Mouse (Mus musculus) embryonic facial prominence, embryonic 10.5 days (tissue): Measurements from ENCODE around the gene Bpifb5. TPM values are rescaled to one million over a fixed set of nuclear protein-coding genes. Genes with fewer than 3 reads are reported as not detected.
"Not testable (repeated sequence)": the region's sequence is repeated elsewhere in the genome, so short reads cannot be mapped to it uniquely, and the experiment has no call there.

Source experiments
- DNase-seq: peaks from one replicate; pipeline ENCODE4 v3.0.0-alpha.2; 2017; ENCODE audit warnings: low spot score
- H3K27ac ChIP-seq: fragments of 300-500 bp; sonication (generic); replicated peaks from 2 replicates; pipeline ENCODE4 v1.5.1; 2016; ENCODE audit warnings: mild to moderate bottlenecking
- H3K27me3 ChIP-seq: fragments of 300-500 bp; sonication (generic); replicated peaks from 2 replicates; pipeline ENCODE4 v1.6.1; 2016; ENCODE audit warnings: low read depth, mild to moderate bottlenecking; ENCODE audit not compliant: poor library complexity, severe bottlenecking
- H3K36me3 ChIP-seq: fragments of 300-500 bp; sonication (generic); replicated peaks from 2 replicates; pipeline ENCODE4 v1.6.1; 2016; ENCODE audit warnings: mild to moderate bottlenecking, moderate library complexity
- H3K4me1 ChIP-seq: fragments of 300-500 bp; sonication (generic); 2 replicates; pipeline ENCODE4 v1.6.1; 2016
- H3K4me3 ChIP-seq: fragments of 300-500 bp; sonication (generic); 2 replicates; pipeline ENCODE4 v1.5.1; 2016; ENCODE audit warnings: mild to moderate bottlenecking, moderate library complexity
- H3K9me3 ChIP-seq: fragments of 300-500 bp; sonication (generic); 2 replicates; pipeline ENCODE4 v1.6.1; 2016; ENCODE audit warnings: mild to moderate bottlenecking
- WGBS: fragments of 180-500 bp; shearing (Covaris S2); methylation state at CpG from one replicate; pipeline ENCODE4 v1.1.7; 2016; 5-methylcytosine and 5-hydroxymethylcytosine counted together
- polyA plus RNA-seq: library from polyadenylated mRNA; unstranded; fragments of >200 nt; fragmentation: Nextera tagmentation; extraction: Ambion mirVana; gene quantifications from 2 replicates; pipeline ENCODE4 v1.2.1, GENCODE M21; 2016

Gene Bpifb5
- 0.20 and 0.32 TPM in 2 replicates for polyA plus RNA-seq

- Histone ChIP-seq H3K36me3 (no peaks in the 10 kb centered on the region), H3K4me3 (peak within 1 kb of the TSS; percentile 36; the same call in 1 of the 2 replicates), H3K4me1 (peaks cover 27% of the 10 kb centered on the region), H3K27me3 (no peaks in the 10 kb centered on the region), H3K9me3 (no peaks in the 10 kb centered on the region), H3K27ac (peak within 1 kb of the TSS; percentile 37; the same call in 1 of the 2 replicates)
- 3% methylated on average over 14 of the region's 14 CpGs for WGBS
- peak; percentile 69 for DNase-seq
Measured at GRCm38 (mm10) chr2:154223265-154223916, at the start of gene Bpifb5. Bpifb5 (plus strand) TSS chr2:154223742.

GRCm38 (mm10) chr2:154181900-154182299 is 41.6 kb upstream of the Bpifb5 start:
- H3K4me3 ChIP-seq, H3K36me3 ChIP-seq, H3K27me3 ChIP-seq, H3K9me3 ChIP-seq, H3K27ac ChIP-seq, DNase-seq, H3K4me1 ChIP-seq: not testable (repeated sequence)
- WGBS: 88% methylated on average over 7 of the region's 7 CpGs

DNA sequence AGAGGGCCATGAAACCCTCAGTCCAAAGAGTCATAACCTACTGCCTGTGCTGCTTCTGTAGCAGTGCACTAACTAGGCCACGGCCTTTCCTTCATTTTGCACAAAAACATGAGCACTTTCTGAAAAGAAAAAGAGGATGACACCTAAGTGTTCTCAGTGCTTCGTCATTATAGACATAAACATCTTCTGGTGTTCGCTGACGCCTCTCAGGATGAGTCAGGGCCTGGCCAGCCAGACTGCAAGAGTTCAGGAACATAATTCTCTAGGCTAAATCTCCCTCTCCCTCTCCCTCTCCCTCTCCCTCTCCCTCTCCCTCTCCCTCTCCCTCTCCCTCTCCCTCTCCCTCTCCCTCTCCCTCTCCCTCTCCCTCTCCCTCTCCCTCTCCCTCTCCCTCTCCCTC is 40.5 kb upstream of the Bpifb5 start:
- not testable (repeated sequence) for DNase-seq, H3K4me1 ChIP-seq, H3K36me3 ChIP-seq, H3K9me3 ChIP-seq, H3K4me3 ChIP-seq, H3K27me3 ChIP-seq, H3K27ac ChIP-seq
- WGBS: 85% methylated on average over 4 of the region's 4 CpGs

DNA sequence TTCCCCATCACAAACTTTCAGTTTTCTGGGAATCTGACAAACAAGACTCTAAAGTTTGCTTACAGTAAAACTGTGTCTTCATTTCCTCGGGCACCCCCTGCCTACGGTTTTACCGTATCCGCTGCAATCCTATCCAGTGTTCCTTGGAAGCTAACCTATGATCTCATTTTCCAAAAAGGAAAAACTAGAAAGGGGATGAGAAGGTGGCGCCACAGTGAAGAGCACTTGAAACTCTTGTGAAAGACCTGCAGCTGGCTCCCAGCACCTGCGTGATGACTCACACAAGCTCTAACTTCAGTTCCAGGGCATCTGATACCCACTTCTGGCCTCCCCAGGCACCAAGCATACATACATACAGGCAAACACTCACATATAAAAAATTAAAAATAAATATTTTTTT is 38.2 kb upstream of the Bpifb5 start:
- Histone ChIP-seq H3K4me1 (0 out of 2 replicates have a peak, but pooled peaks cover 4% of the 10 kb centered on the region), H3K4me3 (no peak overlapping the region), H3K36me3 (no peaks in the 10 kb centered on the region), H3K9me3 (no peaks in the 10 kb centered on the region), H3K27me3 (no peaks in the 10 kb centered on the region), H3K27ac (no peak overlapping the region)
- no peak for DNase-seq
- 88% methylated on average over 6 of the region's 6 CpGs for WGBS

- WGBS: 86% methylated on average over 3 of the region's 3 CpGs
- Histone ChIP-seq H3K27ac (no peak overlapping the region), H3K4me1 (peaks cover 7% of the 10 kb centered on the region; the same call in 1 of the 2 replicates), H3K4me3 (no peak overlapping the region), H3K36me3 (no peaks in the 10 kb centered on the region), H3K27me3 (no peaks in the 10 kb centered on the region), H3K9me3 (no peaks in the 10 kb centered on the region)
- no peak for DNase-seq
Measured at GRCm38 (mm10) chr2:154185748-154186147, 37.8 kb upstream of the Bpifb5 start.

DNA sequence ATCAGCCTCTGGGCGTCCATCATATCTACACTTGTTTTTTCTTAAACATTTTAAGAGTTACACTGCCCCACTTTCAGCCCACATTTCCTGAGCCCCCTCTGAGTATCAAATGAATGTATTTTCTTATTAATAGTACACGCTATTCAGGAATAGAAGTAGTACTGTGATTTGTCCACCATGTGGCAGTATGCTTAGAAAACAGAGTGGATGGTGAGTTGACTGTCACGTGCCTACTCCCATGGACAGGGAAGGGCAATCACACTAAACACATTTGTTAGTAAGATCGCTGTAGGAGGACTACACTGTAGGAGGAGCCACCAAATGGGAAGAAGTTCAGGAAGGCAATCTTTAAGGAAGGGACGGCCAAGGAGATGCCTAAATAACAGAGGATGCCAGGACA is 36.1 kb upstream of the Bpifb5 start:
- Histone ChIP-seq H3K27me3 (no peaks in the 10 kb centered on the region), H3K4me1 (peaks cover 12% of the 10 kb centered on the region; the same call in 1 of the 2 replicates), H3K4me3 (no peak overlapping the region), H3K9me3 (no peaks in the 10 kb centered on the region), H3K27ac (no peak overlapping the region), H3K36me3 (no peaks in the 10 kb centered on the region)
- DNase-seq: no peak
- 44% methylated on average over 5 of the region's 5 CpGs for WGBS

DNA sequence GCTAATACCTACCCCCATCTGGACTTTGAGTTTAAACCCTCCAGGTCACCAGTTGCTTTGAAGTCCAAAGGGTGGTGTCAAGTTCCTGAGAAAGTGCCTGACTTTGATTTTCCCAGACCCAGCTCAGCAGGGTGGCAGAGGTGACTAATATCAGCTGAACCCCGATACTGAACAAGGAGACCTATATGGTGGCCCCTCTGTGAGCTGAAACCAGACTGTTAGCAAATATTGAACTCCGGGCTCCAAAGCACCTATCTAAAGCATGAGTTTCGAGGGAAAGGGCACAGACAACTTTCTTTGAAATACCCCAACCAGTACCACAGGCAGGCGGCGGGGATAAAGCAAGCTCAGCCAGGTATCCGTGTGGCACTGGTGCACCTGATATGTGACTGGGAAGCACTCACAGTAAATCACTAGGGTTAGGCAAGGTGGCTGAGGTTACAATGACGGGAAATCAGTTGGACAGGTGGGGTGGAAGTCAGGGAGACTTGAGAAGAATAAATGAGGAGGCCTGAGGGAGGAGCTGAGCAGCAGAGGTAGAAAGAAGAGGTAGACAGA is 33.6 kb upstream of the Bpifb5 start:
- WGBS: 81% methylated on average over 7 of the region's 7 CpGs
- no peak overlapping the region for H3K27ac ChIP-seq
- no peaks in the 10 kb centered on the region for H3K27me3 ChIP-seq
- peaks cover 12% of the 10 kb centered on the region; the same call in 1 of the 2 replicates for H3K4me1 ChIP-seq
- H3K9me3 ChIP-seq: no peaks in the 10 kb centered on the region
- no peaks in the 10 kb centered on the region for H3K36me3 ChIP-seq
- H3K4me3 ChIP-seq: no peak overlapping the region
- DNase-seq: no peak

DNA sequence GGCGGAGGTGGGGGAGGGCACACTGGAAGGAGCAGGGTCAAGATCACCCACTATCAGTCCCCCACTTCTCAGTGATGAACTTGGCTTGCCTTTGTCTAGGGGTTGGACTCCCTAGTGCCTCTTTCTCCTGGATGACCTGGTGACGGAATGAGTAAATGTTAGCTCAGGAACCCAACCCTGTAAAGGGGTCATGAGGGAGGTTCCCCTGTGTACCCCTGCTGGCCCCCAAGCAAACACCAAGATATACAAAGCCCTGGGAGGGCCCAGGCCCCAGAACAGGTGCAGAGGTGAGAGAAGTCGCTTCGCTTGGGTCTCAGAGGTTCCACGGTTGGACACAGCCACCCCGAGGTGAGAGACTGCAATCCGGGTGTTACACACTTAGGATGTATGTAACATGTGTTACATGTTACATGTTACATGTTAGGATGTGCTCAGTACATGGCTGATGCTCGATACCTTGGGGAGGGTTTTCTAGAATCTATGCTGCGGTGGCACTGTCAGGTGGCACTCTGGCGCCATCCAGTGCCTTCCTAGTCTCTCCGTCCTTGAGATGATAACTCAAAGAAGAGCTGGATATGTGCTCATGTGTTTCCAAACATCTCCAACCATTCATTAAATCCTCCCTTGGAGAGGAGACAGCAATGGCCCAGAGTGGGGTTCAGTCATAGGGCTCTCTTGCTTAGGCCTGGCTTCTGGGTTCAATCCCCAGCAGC is 32.8 kb upstream of the Bpifb5 start, which contains the start of gene Bpifb1:
TSS of gene Bpifb1 (plus strand) at position 273 of the 713 bp plus-strand sequence.
- no peak for DNase-seq
- no peaks in the 10 kb centered on the region for H3K36me3 ChIP-seq
- H3K27me3 ChIP-seq: no peaks in the 10 kb centered on the region
- H3K4me1 ChIP-seq: peaks cover 12% of the 10 kb centered on the region; the same call in 1 of the 2 replicates
- 84% methylated on average over 11 of the region's 11 CpGs for whole genome bisulfite sequencing
- no peak within 1 kb of the TSS for H3K27ac ChIP-seq
- no peak within 1 kb of the TSS for H3K4me3 ChIP-seq
- no peaks in the 10 kb centered on the region for H3K9me3 ChIP-seq

DNA sequence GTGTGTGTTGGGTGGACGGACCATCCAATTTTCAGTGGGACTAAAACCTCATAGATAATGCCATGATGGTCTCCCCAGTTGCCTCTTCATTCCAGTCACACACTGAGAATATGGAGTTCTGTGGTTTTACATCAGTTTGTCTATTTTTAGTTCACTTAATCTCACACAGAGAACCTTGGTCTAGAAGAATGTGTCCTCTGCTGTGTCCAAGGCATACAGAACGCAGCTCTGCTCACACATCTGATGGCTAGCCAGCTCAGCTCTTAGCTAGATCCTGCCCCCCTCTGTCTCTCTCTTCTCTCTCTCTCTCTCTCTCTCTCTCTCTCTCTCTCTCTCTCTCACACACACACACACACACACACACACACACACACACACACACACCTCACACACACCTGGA is 31.4 kb upstream of the Bpifb5 start:
- DNase-seq: no peak
- peaks cover 12% of the 10 kb centered on the region; the same call in 1 of the 2 replicates for H3K4me1 ChIP-seq
- H3K27me3 ChIP-seq: no peaks in the 10 kb centered on the region
- no peaks in the 10 kb centered on the region for H3K9me3 ChIP-seq
- 88% methylated on average over 2 of the region's 2 CpGs for WGBS
- no peaks in the 10 kb centered on the region for H3K36me3 ChIP-seq
- no peak overlapping the region for H3K4me3 ChIP-seq
- H3K27ac ChIP-seq: no peak overlapping the region

- Histone ChIP-seq H3K27me3 (no peaks in the 10 kb centered on the region), H3K27ac (no peak overlapping the region), H3K36me3 (no peaks in the 10 kb centered on the region), H3K4me1 (peaks cover 12% of the 10 kb centered on the region; the same call in 1 of the 2 replicates), H3K4me3 (no peak overlapping the region), H3K9me3 (no peaks in the 10 kb centered on the region)
- no peak for DNase-seq
- WGBS: 92% methylated on average over 4 of the region's 4 CpGs
Measured at GRCm38 (mm10) chr2:154193071-154193470, 30.5 kb upstream of the Bpifb5 start.

DNA sequence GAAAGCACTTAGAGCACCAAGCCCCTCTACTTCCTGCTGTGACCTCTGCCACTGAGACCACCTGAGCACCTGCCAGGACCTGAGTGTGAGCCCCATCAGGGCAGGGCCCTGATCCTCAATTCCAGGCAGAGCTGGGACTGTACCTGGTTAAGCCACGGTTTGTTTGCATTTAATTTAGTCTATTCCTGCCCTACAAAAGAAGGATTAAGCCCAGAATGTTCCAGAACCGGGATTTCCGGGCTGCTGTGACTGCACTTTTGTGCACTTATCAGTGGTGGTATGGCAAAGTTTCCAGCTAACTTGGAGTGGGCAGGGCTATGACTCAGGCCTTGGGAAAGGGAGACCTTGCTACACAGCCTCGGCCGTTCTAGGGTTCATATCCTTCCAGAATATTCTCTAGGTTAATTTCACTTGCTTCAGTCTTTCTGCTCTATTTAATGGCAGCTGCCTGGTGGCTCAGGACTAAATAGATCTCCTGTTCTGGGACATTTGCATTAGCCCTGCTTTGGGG is 29.5 kb upstream of the Bpifb5 start:
- Histone ChIP-seq H3K4me1 (peaks cover 12% of the 10 kb centered on the region; the same call in 1 of the 2 replicates), H3K9me3 (no peaks in the 10 kb centered on the region), H3K36me3 (no peaks in the 10 kb centered on the region), H3K4me3 (no peak overlapping the region), H3K27me3 (no peaks in the 10 kb centered on the region), H3K27ac (no peak overlapping the region)
- 79% methylated on average over 5 of the region's 5 CpGs for WGBS
- DNase-seq: no peak

DNA sequence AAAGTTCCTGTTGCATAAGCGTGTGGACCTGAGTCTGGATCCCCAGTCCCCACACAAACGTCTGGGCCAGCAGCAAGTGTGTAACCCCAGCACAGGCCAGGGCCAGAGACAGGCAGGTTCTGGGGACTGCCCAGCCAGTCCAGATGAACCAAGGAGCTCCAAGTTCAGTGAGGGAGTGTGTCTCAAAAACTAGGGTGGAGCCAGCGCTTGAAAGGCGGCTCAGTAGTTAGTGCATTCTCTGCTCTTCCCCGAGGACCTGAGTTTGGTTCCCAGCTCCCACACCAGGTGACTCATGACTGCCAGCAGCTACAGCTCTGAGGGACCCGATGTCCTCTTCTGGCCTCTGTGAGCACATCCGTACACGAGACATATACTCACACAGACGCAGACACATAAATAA is 26.5 kb upstream of the Bpifb5 start:
- Histone ChIP-seq H3K36me3 (no peaks in the 10 kb centered on the region), H3K27me3 (no peaks in the 10 kb centered on the region), H3K9me3 (no peaks in the 10 kb centered on the region), H3K27ac (no peak overlapping the region), H3K4me3 (no peak overlapping the region), H3K4me1 (no peaks in the 10 kb centered on the region)
- no peak for DNase-seq
- 89% methylated on average over 9 of the region's 9 CpGs for WGBS
